Mouse (Mus musculus) forebrain, embryonic 10.5 days (tissue): ENCODE measurements around the gene Ndufs3. TPM values are rescaled to one million over a fixed set of nuclear protein-coding genes. Genes with fewer than 3 reads are reported as not detected.

Experiments
- polyA plus RNA-seq: library from polyadenylated mRNA; unstranded; fragments of >200 nt; fragmentation: Nextera tagmentation; extraction: Ambion mirVana; gene quantifications from 2 replicates; pipeline ENCODE4 v1.2.1, GENCODE M21; 2016

Ndufs3 gene
- polyA plus RNA-seq, 1 experiment from 2014 or later = 201 TPM

Other genes with a start within 250 kb of the Ndufs3 start
- gene Nup160, start 227.6 kb downstream of the Ndufs3 start, polyA plus RNA-seq = 64.7 and 75.7 TPM in 2 replicates
- 109 and 118 TPM in 2 replicates for gene Fnbp4, start 159.5 kb downstream of the Ndufs3 start, polyA plus RNA-seq
- gene Agbl2, start 122.1 kb downstream of the Ndufs3 start, polyA plus RNA-seq = 0.58 and 0.70 TPM in 2 replicates
- gene Mtch2, start 57.7 kb downstream of the Ndufs3 start, polyA plus RNA-seq = 245 and 249 TPM in 2 replicates
- gene C1qtnf4, start 19.0 kb downstream of the Ndufs3 start, polyA plus RNA-seq = 3.1 and 3.4 TPM in 2 replicates
- gene Kbtbd4, start 87 bp downstream of the Ndufs3 start, polyA plus RNA-seq = 59.1 and 61.4 TPM in 2 replicates
- 156 and 161 TPM in 2 replicates for gene Celf1, start 35.6 kb upstream of the Ndufs3 start, polyA plus RNA-seq
- gene Rapsn, start 130.8 kb upstream of the Ndufs3 start, polyA plus RNA-seq = 4.9 and 5.2 TPM in 2 replicates
- 361 TPM in 2 replicates for gene Psmc3, start 149.2 kb upstream of the Ndufs3 start, polyA plus RNA-seq
- 17.8 and 17.9 TPM in 2 replicates for gene Slc39a13, start 165.6 kb upstream of the Ndufs3 start, polyA plus RNA-seq
- gene Spi1, start 177.6 kb upstream of the Ndufs3 start, polyA plus RNA-seq = 2.8 and 3.1 TPM in 2 replicates
- not detected in 2 replicates for gene Mybpc3, start 213.3 kb upstream of the Ndufs3 start, polyA plus RNA-seq